Mouse (Mus musculus) gastrocnemius, postnatal 4 days (tissue): ENCODE results near the gene Uchl1. TPM values are rescaled to one million over a fixed set of nuclear protein-coding genes. Genes with fewer than 3 reads are reported as not detected.

Experiments
- DNase-seq, 2 experiments: peaks; one replicate each; pipeline ENCODE4 v3.0.0; 2021 to 2022; ENCODE audit warnings: low spot score in 2 of 2, mixed read lengths in 2 of 2
- total RNA-seq, 2 experiments: library from RNA; stranded (reverse); gene quantifications; 2 replicates each; pipeline ENCODE4 v1.2.3; 2021

Gene Uchl1
- total RNA-seq, 2 experiments from 2014 or later: 30.9 to 33.2 TPM

DNA sequence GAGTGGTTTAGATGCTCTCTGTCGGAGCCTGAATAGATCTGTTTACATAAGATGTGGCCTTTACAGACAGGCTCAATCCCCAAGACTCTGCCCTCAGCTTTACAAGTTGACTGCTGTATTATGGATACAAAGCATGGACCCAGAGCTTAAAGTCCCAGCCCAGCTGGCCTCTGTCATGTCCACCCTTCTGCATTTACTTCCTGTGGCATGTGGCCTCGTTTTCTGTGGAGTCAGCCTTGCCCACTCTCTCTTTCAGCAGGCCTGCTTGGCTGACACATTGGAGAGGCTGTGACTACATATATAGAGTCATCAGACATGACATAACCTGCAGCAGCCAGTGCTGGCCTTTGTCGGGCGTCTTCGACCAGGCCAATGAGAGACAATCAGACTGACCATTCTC, 32.0 kb downstream of the Uchl1 start:
- DNase-seq: no peak

DNA sequence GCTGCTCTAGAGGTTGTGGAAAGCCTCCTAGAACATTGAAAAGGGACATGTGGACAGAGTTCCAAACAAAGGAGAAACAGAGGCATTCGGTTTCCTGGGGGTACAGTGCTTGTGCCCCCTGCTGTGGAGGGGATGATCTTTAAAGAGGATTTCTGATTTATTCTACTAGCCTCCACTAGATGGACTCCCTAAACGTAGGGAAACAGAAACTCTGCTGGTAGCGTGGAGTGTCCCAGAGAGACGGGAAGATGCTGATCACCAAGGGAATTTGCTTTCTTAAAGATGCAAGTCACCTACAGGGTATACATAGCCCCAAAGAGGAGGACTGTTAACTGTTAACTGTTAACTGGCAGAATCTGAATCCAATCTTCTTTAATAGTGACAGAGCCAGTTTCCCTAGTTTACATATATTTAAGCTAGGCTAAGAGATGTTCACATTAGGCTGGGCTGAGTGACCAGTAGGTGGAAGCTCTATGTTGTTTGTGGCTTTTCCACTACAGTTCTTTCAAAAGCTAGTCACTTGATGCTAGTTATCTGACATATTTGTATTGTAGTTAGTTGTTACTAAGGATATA, 34.6 kb downstream of the Uchl1 start:
- no peak for DNase-seq

DNA sequence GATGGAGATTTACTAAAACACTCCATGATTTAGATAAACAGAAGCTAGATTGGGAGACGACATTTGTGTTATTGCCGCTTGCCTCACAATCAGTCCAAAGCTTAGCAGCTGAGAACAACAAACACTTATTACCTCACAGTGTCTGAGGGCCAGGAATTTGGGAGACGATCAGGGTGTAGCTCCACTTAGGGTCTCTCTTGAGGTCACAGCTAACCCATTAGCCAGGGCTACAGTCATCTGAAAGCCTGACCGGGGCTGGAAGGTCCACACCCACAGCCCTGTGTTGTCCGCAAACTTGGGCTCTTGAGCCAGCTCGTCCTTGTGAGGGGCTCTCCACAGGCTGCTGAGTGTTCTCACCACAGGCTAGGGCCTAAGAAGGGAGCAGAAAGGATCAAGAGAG, 36.9 kb downstream of the Uchl1 start:
- DNase-seq: no peak

DNA sequence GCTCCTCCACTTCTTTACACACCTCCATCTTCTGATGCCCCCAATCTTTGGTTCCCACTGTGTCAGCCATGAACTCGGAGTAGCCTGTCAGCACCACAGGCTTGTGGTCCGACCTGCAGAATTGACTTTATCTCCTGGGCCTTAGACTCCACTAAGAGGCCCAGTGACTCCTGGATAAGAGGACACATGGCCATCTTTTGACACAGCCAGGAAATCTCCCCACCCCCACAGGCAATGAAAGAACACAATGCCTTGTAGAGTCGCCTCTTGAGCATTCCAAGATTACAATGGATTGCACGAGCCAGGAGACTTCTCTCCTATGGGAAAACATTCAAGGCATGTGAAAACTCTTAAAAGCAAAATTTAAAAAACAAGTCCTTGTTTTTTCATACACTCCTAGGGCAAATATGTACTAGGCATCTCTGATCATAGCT, 39.6 kb downstream of the Uchl1 start:
- DNase-seq: no peak

DNA sequence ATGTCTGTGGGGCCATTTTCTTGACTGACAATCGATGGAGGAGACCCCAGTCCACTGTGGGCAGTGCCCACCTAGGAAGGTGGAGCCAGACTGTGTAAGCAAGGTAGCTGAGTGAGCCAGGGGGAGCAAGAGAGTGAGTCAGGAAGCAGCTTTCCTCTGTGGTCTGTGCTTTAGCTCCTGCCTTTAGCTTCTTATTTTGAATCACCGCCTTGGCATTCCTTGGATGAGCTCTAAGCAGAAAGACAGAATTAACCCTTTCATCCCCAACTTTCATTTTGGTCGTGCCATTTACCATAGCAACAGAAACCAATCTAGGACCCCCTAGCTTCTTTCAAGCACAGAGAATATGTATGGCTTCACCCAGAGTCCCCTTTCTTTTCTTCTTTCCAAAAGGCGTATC, 42.0 kb downstream of the Uchl1 start:
- no peak for DNase-seq

DNA sequence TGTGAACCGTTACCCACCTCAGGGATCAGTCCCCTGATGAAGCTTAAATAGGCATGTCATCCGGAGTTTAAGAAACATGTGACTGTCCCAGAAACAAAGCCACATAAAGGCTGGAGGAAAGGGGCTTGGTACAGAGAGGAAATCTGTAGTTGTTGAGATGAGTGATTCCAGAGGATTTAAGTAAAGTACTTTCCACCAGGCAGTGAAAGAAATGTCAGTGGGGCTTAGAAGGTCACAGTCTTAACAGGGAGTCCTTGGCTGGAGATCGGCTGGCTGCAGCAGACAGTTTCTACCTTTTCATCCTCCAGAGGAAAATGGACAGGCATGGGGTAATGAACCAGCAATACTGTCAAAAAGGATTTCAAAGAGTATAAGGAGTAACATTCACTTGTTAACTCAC, 42.5 kb downstream of the Uchl1 start:
- DNase-seq: no peak

DNA sequence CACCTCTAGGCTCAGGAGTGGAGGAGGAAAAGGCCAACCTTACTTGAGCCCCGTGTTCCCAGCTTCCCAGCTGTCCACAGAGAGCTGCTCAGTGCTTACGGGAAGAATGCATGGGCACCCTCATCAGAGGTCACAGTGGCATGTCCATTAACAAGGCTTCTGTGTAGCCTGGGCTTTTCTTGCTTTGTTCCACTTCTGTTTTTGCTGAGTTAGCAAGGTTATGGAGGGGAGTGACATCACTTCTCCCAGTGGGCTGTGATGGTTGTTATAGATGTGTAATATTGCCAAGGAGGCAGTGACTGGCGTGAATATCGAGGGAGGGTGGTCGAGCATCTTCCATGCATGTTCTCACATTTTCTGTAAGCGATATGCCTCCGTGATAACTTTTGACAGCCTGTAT, 43.0 kb downstream of the Uchl1 start:
- DNase-seq: no peak

DNA sequence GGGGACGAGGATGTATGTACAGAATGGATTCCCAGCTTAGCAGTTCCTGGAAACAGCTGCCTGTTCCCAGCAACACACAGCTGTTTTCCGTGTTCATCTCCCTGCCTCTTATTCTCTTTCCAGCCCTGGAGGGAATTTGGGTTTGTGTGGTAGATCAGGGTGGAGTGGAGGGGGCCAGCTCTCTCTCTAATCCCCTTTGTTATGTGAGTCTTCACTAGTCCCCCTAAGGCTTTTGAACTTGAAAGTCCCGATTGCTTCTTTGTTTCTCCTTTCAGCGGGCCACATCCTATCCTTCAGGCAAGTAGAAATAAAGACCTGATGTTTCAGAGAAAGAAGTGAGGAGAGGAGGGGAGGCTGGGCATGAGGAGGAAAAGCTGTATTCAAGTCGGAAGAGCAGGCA, 45.0 kb downstream of the Uchl1 start:
- DNase-seq: no peak

DNA sequence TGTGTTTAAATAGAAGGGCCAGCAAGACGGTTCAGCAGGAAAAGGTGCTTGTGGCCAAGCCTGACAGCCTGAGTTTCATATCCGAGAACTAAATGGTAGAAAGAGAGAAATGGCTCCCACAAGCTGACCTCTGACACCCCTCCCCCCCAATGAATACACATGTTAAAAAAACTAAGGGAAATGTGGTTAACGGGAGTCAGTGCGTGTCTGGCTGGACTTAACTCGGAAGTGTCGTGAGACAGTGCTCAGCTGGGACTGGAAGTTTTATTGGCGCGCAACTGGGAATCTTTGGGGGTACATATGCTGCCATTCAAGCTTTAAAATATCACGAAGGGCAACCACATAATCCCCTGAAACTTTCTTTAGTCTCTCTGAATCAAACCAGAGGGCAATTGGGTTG, 46.7 kb downstream of the Uchl1 start:
- DNase-seq: no peak

DNA sequence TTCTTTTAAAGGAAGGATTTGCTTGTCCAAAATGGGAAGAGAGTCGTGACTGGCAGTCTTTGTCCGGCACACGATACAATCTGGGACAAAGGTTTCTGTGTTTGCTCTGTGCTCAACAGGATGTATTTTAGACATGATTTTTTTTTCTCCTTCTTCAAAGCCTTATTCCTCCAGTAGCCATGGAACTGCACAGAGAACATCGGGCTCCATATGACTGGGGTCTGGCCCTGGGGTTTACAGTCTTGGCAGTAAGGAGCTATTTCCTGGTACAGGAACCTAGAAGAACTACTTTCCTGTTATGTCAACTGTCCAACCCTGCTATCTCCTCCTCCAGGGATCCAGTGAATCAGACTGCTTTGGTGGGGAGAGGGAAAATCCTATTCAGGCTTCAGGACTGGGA, 47.1 kb downstream of the Uchl1 start:
- DNase-seq: no peak

DNA sequence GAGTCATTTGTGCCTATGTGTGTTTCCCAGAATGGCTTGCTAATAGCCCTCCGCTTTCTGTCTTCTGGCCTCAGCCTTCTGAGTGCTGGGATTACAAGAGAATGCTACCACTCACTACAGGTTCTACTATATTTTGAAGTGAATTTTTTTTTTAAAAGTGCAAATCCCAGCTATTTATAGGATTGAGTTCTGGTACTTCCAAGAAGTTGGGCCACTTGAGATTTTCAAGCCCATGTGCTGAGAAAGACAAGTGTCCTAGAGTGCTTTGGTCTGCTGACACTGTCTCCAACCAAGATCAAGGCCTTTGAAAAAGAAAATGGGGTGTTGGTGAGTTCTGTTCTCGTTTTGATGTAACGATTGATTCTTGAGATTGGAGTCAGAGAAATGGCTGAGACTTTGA, 47.7 kb downstream of the Uchl1 start:
- DNase-seq: no peak

DNA sequence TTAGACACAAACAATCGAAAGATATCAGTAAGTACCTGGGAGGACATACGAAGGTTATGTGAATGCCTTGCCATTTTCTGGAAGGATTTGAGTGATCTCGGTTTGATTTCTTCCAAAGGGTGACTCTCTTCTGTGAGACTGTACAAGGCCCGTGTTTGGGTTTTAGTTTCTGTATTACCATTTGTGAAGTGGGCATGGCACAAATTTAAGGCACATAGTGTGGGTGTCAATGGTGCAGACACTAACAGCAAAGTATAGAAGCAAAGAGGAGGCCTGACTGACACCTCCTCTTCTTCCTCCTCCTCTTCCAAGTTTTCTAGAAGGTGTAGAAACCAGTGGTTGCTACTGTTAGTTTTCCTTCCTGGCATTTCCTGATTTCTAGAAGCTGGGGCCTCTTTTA, 53.4 kb downstream of the Uchl1 start:
- no peak for DNase-seq

DNA sequence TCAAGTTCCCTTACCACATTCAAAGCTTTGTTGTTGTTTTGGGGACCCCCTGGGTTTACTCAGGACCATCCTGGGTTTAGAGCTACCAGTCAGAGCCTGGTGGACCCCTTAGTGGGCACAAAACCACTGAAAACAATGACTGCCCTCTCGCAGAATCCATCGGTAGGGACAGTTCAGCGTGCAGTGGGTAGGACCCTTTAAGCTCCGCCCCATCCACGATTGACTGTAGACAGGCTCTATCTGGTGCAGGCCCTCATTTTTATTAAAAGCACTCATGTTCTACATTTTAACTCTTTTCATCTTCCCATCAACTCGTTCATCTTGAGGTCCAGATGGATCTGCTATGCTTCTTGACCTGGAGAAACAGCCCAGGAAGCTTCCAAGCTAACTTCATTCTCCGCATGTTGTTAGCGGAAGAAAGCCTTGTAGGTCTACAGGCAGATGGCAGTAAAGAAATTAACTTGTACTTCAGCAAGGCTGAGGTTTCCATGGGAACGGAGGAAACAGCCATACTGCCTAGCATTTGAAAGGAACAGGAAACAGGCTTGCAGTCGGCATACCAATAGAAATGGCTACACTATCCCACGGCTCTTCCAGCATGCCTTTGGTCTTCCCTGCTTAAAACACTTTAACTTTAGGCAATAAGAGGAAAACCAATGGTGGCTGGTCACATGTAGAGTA, 54.9 kb downstream of the Uchl1 start:
- no peak for DNase-seq

DNA sequence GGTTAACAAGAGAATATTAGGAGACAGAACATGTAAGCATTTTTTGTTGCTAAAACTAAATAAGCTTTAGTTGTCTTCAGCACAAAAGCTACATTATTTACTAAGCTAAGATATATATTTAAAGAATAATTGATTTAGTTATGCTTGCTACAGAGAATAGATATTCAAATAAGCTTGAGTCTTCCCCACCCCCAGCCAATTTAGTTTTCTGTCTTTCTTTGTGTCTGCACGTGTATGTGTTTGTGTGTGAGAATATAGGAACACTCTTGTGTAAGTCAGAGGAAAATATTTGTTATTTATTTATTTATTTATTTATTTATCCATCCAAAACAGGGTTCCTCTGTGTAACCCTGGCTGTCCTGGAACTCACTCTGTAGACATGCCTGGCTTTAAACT, 55.4 kb downstream of the Uchl1 start:
- DNase-seq: no peak

DNA sequence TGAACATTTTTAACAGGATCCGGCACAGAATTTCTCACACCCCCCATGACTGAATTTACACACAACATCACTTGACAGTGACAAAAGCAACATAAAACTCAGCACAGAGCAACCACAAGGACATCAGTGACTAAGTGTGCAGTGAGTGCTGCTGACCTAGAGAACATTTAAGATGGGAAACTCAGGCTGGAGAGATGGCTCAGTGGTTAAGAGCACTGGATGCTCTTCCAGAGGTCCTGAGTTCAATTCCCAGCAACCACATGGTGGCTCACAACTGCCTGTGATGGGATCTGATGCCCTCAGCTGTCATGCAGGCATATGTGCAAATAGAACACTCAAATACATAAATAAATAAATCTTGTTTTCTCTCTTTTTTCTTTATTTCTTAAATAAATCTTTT, 57.7 kb downstream of the Uchl1 start:
- no peak for DNase-seq

Other genes with a start within 250 kb of the Uchl1 start
- 10 to 100 TPM; 56.0 to 60.4 TPM for gene Apbb2, start 57.3 kb upstream of the Uchl1 start, total RNA-seq
- gene Limch1, start 69.7 kb downstream of the Uchl1 start, total RNA-seq: 100 to 1,000 TPM; 232 to 234 TPM